In genomic region chr13:23524654-23525053, GRCm38 (mm10) we compare ENCODE assay signal across 8 mouse cellular contexts. TPM values are rescaled to one million over a fixed set of nuclear protein-coding genes. Genes with fewer than 3 reads are reported as not detected.
DNase-seq lines count a peak whose midpoint lies in the region; ATAC-seq and TF ChIP-seq lines count a peak whose summit lies in the region.

No protein-coding gene starts in this region.

- TF ChIP-seq POLR2A in spleen, adult 2 months (IDR thresholded peaks at IDR 0.05; ENCODE audit: low read depth, low read length), result no peak

- ATAC-seq in inflammation-experienced regulatory T-cells, adult 6 months, result peak; percentile 57

- WGBS in midbrain, embryonic 10.5 days, result 7% methylated on average over 5 of the region's 5 CpGs
- WGBS in spleen, adult 2 months, result 20% methylated on average over 5 of the region's 5 CpGs

- intact Hi-C loops in left cerebral cortex, postnatal 4 days (cut with DNase I), result loop anchor here (5.0 kb wide), 1 partner anchor 1497 kb away; no protein-coding TSS in a partner anchor

- TF ChIP-seq CTCF in spleen, adult 2 months (IDR thresholded peaks at IDR 0.05; ENCODE audit: extremely low read depth, insufficient read depth, insufficient read length, insufficient replicate concordance), result peak; percentile 68; the same call in 1 of the 2 replicates

- peak; percentile 63 to 75 for DNase-seq in left cerebral cortex, adult 18-20 months (ENCODE audit: low spot score in 2 of 2)
- no peak for DNase-seq in left cerebral cortex, adult 11 months (ENCODE audit: low spot score)
- DNase-seq in cerebellum, postnatal 10 days, result peak; percentile 89
- DNase-seq in gastrocnemius, adult 18-20 months (ENCODE audit: low spot score), result peak; percentile 62
- peak; percentile 84 for DNase-seq in left cerebral cortex, postnatal 4 days
- DNase-seq in midbrain, embryonic 10.5 days (ENCODE audit: low spot score), result peak; percentile 87
- peak in 1 of 2 experiments; percentile 66 for DNase-seq in spleen, adult 2 months (ENCODE audit: low read depth in 1 of 2, low spot score in 2 of 2)

- no peak overlapping the region for H3K27ac ChIP-seq in midbrain, embryonic 10.5 days (replicated peaks)
- no peak overlapping the region for H3K27ac ChIP-seq in spleen, adult 2 months (ENCODE audit: insufficient read depth, low read length)

- no peaks in the 10 kb centered on the region for H3K9me3 ChIP-seq in midbrain, embryonic 10.5 days (replicated peaks)

- peaks cover 39% of the 10 kb centered on the region for H3K4me1 ChIP-seq in midbrain, embryonic 10.5 days
- no peaks in the 10 kb centered on the region for H3K4me1 ChIP-seq in spleen, adult 2 months (ENCODE audit: control insufficient read depth, insufficient read depth, insufficient read length)

- no peaks in the 10 kb centered on the region for H3K27me3 ChIP-seq in midbrain, embryonic 10.5 days (ENCODE audit: low read depth, poor library complexity, severe bottlenecking)
- no peaks in the 10 kb centered on the region for H3K27me3 ChIP-seq in spleen, adult 2 months (ENCODE audit: control insufficient read depth, insufficient read depth, low read length)

- no peaks in the 10 kb centered on the region for H3K36me3 ChIP-seq in midbrain, embryonic 10.5 days
- H3K36me3 ChIP-seq in spleen, adult 2 months (ENCODE audit: control insufficient read depth, insufficient read depth, low read length), result no peaks in the 10 kb centered on the region

- H3K4me3 ChIP-seq in midbrain, embryonic 10.5 days, result peak overlapping the region; percentile 29
- H3K4me3 ChIP-seq in spleen, adult 2 months (ENCODE audit: extremely low read depth, insufficient read depth, insufficient read length), result no peak overlapping the region

RNA-seq across cellular contexts. Expression of gene Hist1h4h, which starts 6.2 kb away (rescaled TPM):
- total RNA-seq in left cerebral cortex, adult 18-20 months (2021), result 100 to 1,000 TPM; 329 to 333 TPM
- total RNA-seq in gastrocnemius, adult 18-20 months (2021), result 100 to 1,000 TPM; 149 to 163 TPM
- 1 to 10 TPM; 3.9 to 8.3 (median 7.0) TPM for polyA plus RNA-seq in inflammation-experienced regulatory T-cells, adult 6 months (2017; shearing (Covaris generic))
- total RNA-seq in left cerebral cortex, postnatal 4 days (2021), result 100 to 1,000 TPM; 441 to 470 TPM
- 2.0 and 4.1 TPM in 2 replicates for polyA plus RNA-seq in midbrain, embryonic 10.5 days (2016; fragmentation: Nextera tagmentation; extraction: Ambion mirVana)
- 26.5 and 53.6 TPM in 2 replicates for polyA plus RNA-seq in spleen, adult 2 months (2012; rRNA removed)

RNA-seq across cellular contexts. Expression of gene Hist1h2af, which starts 9.1 kb away (rescaled TPM):
- total RNA-seq in left cerebral cortex, adult 18-20 months (2021), result 1 to 10 TPM; 1.5 to 3.4 TPM
- 1 to 10 TPM in 1 of 2 experiments, under 1 TPM in 1; 0.73 to 1.9 TPM for total RNA-seq in gastrocnemius, adult 18-20 months (2021)
- not detected for polyA plus RNA-seq in inflammation-experienced regulatory T-cells, adult 6 months (2017; shearing (Covaris generic))
- total RNA-seq in left cerebral cortex, postnatal 4 days (2021), result 10 to 100 TPM; 74.6 to 86.0 TPM
- 4.7 and 9.5 TPM in 2 replicates for polyA plus RNA-seq in midbrain, embryonic 10.5 days (2016; fragmentation: Nextera tagmentation; extraction: Ambion mirVana)
- 733 and 772 TPM in 2 replicates for polyA plus RNA-seq in spleen, adult 2 months (2012; rRNA removed)

RNA-seq across cellular contexts. Expression of gene Hist1h3g, which starts 10.6 kb away (rescaled TPM):
- 1 to 10 TPM; 3.1 to 3.5 TPM for total RNA-seq in left cerebral cortex, adult 18-20 months (2021)
- under 1 TPM; 0.55 to 0.57 TPM for total RNA-seq in gastrocnemius, adult 18-20 months (2021)
- polyA plus RNA-seq in inflammation-experienced regulatory T-cells, adult 6 months (2017; shearing (Covaris generic)), result 1 to 10 TPM in 1 of 3 experiments, not detected in 2; 1.5 TPM
- 10 to 100 TPM; 22.0 to 28.6 TPM for total RNA-seq in left cerebral cortex, postnatal 4 days (2021)
- 5.5 and 5.6 TPM in 2 replicates for polyA plus RNA-seq in midbrain, embryonic 10.5 days (2016; fragmentation: Nextera tagmentation; extraction: Ambion mirVana)
- polyA plus RNA-seq in spleen, adult 2 months (2012; rRNA removed), result 34.4 and 52.1 TPM in 2 replicates

RNA-seq across cellular contexts. Expression of gene Hist1h2bh, which starts 18.5 kb away (rescaled TPM):
- total RNA-seq in left cerebral cortex, adult 18-20 months (2021), result under 1 TPM; 0.54 to 0.67 TPM
- total RNA-seq in gastrocnemius, adult 18-20 months (2021), result 1 to 10 TPM; 1.0 to 1.1 TPM
- under 1 TPM in 2 of 3 experiments, not detected in 1; 0.38 to 0.89 TPM for polyA plus RNA-seq in inflammation-experienced regulatory T-cells, adult 6 months (2017; shearing (Covaris generic))
- 1 to 10 TPM; 4.5 to 6.1 TPM for total RNA-seq in left cerebral cortex, postnatal 4 days (2021)
- polyA plus RNA-seq in midbrain, embryonic 10.5 days (2016; fragmentation: Nextera tagmentation; extraction: Ambion mirVana), result 1.00 and 1.0 TPM in 2 replicates
- polyA plus RNA-seq in spleen, adult 2 months (2012; rRNA removed), result 4.9 and 8.4 TPM in 2 replicates

RNA-seq across cellular contexts. Expression of gene Hist1h3f, which starts 19.2 kb away (rescaled TPM):
- total RNA-seq in left cerebral cortex, adult 18-20 months (2021), result 10 to 100 TPM; 16.3 to 17.0 TPM
- 1 to 10 TPM; 3.0 to 4.8 TPM for total RNA-seq in gastrocnemius, adult 18-20 months (2021)
- 1 to 10 TPM in 1 of 3 experiments, under 1 TPM in 2; 0.73 to 1.5 (median 0.74) TPM for polyA plus RNA-seq in inflammation-experienced regulatory T-cells, adult 6 months (2017; shearing (Covaris generic))
- 10 to 100 TPM; 42.2 to 44.0 TPM for total RNA-seq in left cerebral cortex, postnatal 4 days (2021)
- 1.1 and 1.5 TPM in 2 replicates for polyA plus RNA-seq in midbrain, embryonic 10.5 days (2016; fragmentation: Nextera tagmentation; extraction: Ambion mirVana)
- 10.2 and 16.1 TPM in 2 replicates for polyA plus RNA-seq in spleen, adult 2 months (2012; rRNA removed)

Comparison
In these comparisons a context has a peak if more than half of its experiments do, and no peak if none do; other contexts are left out.
1. RNA of gene Hist1h2af, which starts 9.1 kb away (total RNA-seq): 74.6 to 86.0 TPM in left cerebral cortex, postnatal 4 days; 1.5 to 3.4 TPM in left cerebral cortex, adult 18-20 months and 0.73 to 1.9 TPM in gastrocnemius, adult 18-20 months; every median in the first group is over 10 times any median in the second.
2. RNA of gene Hist1h3g, which starts 10.6 kb away (total RNA-seq): 22.0 to 28.6 TPM in left cerebral cortex, postnatal 4 days; 3.1 to 3.5 TPM in left cerebral cortex, adult 18-20 months and 0.55 to 0.57 TPM in gastrocnemius, adult 18-20 months; every median in the first group is over 4 times any median in the second.